Mouse (Mus musculus) testis, adult 2 months (tissue): ENCODE measurements around the gene Zc3h10. TPM values are rescaled to one million over a fixed set of nuclear protein-coding genes. Genes with fewer than 3 reads are reported as not detected.
"Not testable (repeated sequence)": the region's sequence is repeated elsewhere in the genome, so short reads cannot be mapped to it uniquely, and the experiment has no call there.

Experiments used
- H3K27ac ChIP-seq: fragments of 200-500 bp; 2 replicates; pipeline ENCODE4 v1.5.1; 2012; ENCODE audit warnings: low read depth, low read length; ENCODE audit not compliant: control insufficient read depth, insufficient read depth
- H3K27me3 ChIP-seq: fragments of 200-500 bp; 2 replicates; pipeline ENCODE4 v1.6.1; 2012; ENCODE audit warnings: mild to moderate bottlenecking, low read length, moderate library complexity; ENCODE audit not compliant: control insufficient read depth, insufficient read depth
- H3K36me3 ChIP-seq: fragments of 200-500 bp; 2 replicates; pipeline ENCODE4 v1.6.1; 2012; ENCODE audit warnings: mild to moderate bottlenecking, low read length; ENCODE audit not compliant: control insufficient read depth, insufficient read depth
- H3K4me1 ChIP-seq: fragments of 200-500 bp; 2 replicates; pipeline ENCODE4 v1.6.1; 2012; ENCODE audit warnings: low read length; ENCODE audit not compliant: control insufficient read depth, insufficient read depth
- H3K4me3 ChIP-seq: fragments of 200-500 bp; 2 replicates; pipeline ENCODE4 v1.5.1; 2012; ENCODE audit warnings: low read depth, mild to moderate bottlenecking, low read length, moderate library complexity, mixed read lengths; ENCODE audit not compliant: control insufficient read depth
- CTCF ChIP-seq: fragments of 200-500 bp; IDR thresholded peaks from 2 replicates; pipeline ENCODE4 v1.5.1; 2012; ENCODE audit warnings: low read depth, mild to moderate bottlenecking, inconsistent platforms, low read length, moderate library complexity; ENCODE audit not compliant: control insufficient read depth, insufficient read depth, insufficient replicate concordance
- POLR2A ChIP-seq: fragments of 200-500 bp; IDR thresholded peaks from 2 replicates; pipeline ENCODE4 v1.6.1; 2012; ENCODE audit warnings: low read depth, mild to moderate bottlenecking, inconsistent platforms, low read length, moderate library complexity; ENCODE audit not compliant: control insufficient read depth
- polyA plus RNA-seq: library from polyadenylated mRNA; depleted of rRNA; stranded (reverse); fragments of >200 nt; gene quantifications from 2 replicates; pipeline ENCODE4 v1.2.3, GENCODE M21; 2012

The Zc3h10 gene
- polyA plus RNA-seq, 1 experiment = 29.9 TPM

- H3K27ac ChIP-seq = peak within 1 kb of the TSS; percentile 96
- peaks cover 7% of the 10 kb centered on the region for H3K36me3 ChIP-seq
- peak within 1 kb of the TSS; percentile 91 for H3K4me3 ChIP-seq
- peak; percentile 100 for TF ChIP-seq POLR2A
- no peak for TF ChIP-seq CTCF
- no peaks in the 10 kb centered on the region for H3K4me1 ChIP-seq
- H3K27me3 ChIP-seq = no peaks in the 10 kb centered on the region
Measured at GRCm38 (mm10) chr10:128548947-128549681, 1.5 kb upstream of the Zc3h10 start, which contains the start of gene Rpl41. TSS of gene Rpl41 (minus strand) at chr10:128549305.

DNA sequence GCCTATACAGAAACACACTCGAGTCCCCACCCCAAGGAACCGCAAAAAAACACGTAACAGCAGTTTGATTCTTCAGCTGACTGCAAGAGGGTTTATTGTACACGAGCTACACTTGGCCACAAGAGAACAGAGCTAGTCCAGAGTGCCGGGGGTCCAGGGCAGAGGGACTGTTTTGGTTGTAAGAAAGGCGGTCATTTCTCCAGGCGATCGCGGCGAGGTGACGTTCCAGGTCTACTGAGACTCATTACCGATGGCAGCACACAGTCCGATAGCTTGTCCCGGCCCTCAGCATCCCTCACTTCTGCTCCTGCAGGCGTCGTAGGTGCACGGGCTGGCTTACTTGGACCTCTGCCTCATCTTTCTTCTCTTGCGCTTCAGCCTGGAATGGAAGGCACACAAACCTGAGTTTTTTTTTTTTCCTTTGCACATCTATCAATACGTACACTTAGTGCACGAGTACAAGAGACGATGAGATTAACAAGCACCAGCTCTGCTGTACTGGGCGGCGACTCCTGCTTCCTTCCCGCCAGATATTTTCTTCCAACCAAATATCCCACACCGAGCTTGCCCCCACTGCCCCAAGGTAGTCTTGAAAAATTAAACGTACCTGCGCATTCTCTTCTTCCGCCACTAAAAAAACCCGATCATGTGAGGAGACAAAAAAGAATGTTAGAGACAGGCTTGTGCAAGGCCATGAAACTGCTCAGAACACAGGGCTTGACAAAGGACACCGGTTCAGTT is 647 bp upstream of the Zc3h10 start:
- Histone ChIP-seq H3K27ac (peak overlapping the region; percentile 96), H3K4me3 (peak overlapping the region; percentile 91), H3K36me3 (peaks cover 11% of the 10 kb centered on the region)
- H3K4me1 ChIP-seq, H3K27me3 ChIP-seq: not testable (repeated sequence)

DNA sequence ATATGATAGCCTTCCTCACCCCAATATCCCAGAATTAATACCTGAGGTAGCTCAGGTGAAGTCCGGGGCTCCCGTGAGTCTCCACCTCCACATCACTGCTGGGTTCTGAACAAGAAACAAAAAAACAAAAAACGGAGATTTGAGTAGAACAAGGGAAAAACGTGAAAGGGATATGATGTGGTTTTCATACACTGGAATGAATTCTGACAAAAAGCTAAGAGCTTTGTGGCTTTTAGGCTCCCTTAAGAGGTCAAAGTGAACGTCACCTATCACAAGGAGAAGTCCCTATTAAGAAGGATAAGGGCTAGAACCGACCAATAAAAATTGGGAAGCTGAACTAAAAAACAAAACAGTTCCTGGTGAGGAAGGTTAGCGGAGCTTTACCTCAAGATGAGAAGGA is 787 bp downstream of the Zc3h10 start:
- H3K27me3 ChIP-seq = no peaks in the 10 kb centered on the region
- H3K27ac ChIP-seq = peak overlapping the region; percentile 69
- H3K36me3 ChIP-seq = peaks cover 11% of the 10 kb centered on the region
- H3K4me3 ChIP-seq = peak overlapping the region; percentile 91
- H3K4me1 ChIP-seq = no peaks in the 10 kb centered on the region
- TF ChIP-seq POLR2A = no peak
- TF ChIP-seq CTCF = no peak

GRCm38 (mm10) chr10:128546361-128546760 is 1.2 kb downstream of the Zc3h10 start:
- Histone ChIP-seq H3K27me3 (no peaks in the 10 kb centered on the region), H3K4me1 (no peaks in the 10 kb centered on the region), H3K27ac (no peak overlapping the region; the same call in 1 of the 2 replicates), H3K4me3 (peak overlapping the region; percentile 91; the same call in 1 of the 2 replicates), H3K36me3 (peaks cover 11% of the 10 kb centered on the region)
- TF ChIP-seq CTCF (no peak), POLR2A (no peak)

GRCm38 (mm10) chr10:128545570-128545898 is 2.0 kb downstream of the Zc3h10 start:
- Histone ChIP-seq H3K27me3 (no peaks in the 10 kb centered on the region), H3K4me3 (peak overlapping the region; percentile 78), H3K4me1 (no peaks in the 10 kb centered on the region), H3K27ac (no peak overlapping the region), H3K36me3 (peaks cover 11% of the 10 kb centered on the region)
- TF ChIP-seq POLR2A (no peak), CTCF (no peak)

DNA sequence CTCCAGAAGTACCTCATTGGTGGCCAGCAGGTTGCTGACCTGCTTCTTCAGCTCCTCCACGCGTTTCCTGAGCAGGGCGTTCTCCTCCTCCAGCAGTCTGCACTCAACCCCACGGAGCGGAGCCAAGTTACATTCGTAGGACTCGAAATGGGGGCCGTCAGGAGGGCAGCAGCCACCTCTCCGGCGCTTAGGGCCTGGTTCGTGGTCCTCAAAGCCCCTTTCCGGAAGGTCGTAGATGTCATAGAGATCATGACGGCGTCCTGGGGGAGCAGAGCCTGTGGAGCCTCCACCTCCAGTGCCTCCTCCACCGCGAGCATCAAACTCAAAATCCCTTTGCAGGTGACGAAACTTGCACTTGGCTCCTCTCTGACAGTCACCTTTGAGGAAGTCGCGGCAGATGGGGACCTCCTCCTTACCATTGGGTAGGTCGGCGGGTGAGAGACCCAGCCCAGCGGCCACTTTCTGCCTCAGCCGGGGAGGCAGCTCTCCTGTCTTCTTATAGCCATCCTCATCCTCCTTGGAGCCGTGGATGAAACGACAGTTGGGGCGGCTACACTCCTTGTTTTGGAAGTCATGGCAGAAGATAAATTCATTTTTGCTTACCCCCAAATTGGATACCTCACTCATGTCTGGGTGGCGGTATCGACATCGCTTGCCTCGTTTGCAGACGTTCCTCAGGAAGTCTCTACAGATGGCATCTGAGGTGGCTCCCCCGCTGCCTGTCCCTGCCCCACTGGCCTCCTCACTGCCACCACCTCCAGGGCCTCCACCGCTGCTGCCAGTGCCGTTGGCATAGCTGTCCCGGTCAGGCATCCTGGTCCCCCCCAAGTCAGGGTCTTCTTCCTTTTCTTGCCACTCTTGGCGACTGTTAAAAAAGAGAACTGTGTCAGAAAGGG is 2.7 kb downstream of the Zc3h10 start:
- TF ChIP-seq POLR2A = no peak
- TF ChIP-seq CTCF = no peak
- Histone ChIP-seq H3K4me3 (peak overlapping the region; percentile 78), H3K4me1 (no peaks in the 10 kb centered on the region), H3K27ac (peak overlapping the region; percentile 68), H3K36me3 (peaks cover 11% of the 10 kb centered on the region), H3K27me3 (no peaks in the 10 kb centered on the region)

DNA sequence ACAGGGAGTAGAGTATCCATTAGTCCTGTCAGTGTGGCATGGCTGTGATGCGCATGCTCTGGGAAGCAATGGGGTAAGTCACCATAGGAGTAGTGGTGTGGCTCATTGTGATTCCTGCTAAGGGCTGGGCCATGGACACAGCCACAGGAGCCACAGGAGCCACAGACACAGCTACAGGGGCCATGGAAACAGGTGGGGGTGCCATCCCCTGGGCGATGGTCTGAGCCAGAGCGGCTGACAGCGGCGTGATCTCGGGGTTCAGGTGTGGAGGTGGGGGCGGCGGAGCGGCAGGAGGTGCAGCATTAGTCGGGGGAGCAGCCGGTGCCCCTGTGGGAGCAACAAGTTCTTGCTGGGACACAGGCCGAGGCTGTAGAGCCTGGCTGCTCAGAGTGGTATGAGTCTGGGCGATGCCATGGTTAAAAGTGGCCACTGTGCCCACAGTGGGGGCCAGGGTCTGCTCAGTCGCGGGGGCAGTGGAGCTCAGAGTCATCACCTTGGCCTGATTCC is 3.4 kb downstream of the Zc3h10 start:
- peak overlapping the region; percentile 68 for H3K27ac ChIP-seq
- no peaks in the 10 kb centered on the region for H3K4me1 ChIP-seq
- peaks cover 11% of the 10 kb centered on the region for H3K36me3 ChIP-seq
- H3K27me3 ChIP-seq = no peaks in the 10 kb centered on the region
- peak; percentile 42; the same call in 1 of the 2 replicates for TF ChIP-seq POLR2A
- TF ChIP-seq CTCF = no peak
- peak overlapping the region; percentile 78 for H3K4me3 ChIP-seq
